Mouse (Mus musculus): ENCODE data around the gene Kcnj4.

DNA sequence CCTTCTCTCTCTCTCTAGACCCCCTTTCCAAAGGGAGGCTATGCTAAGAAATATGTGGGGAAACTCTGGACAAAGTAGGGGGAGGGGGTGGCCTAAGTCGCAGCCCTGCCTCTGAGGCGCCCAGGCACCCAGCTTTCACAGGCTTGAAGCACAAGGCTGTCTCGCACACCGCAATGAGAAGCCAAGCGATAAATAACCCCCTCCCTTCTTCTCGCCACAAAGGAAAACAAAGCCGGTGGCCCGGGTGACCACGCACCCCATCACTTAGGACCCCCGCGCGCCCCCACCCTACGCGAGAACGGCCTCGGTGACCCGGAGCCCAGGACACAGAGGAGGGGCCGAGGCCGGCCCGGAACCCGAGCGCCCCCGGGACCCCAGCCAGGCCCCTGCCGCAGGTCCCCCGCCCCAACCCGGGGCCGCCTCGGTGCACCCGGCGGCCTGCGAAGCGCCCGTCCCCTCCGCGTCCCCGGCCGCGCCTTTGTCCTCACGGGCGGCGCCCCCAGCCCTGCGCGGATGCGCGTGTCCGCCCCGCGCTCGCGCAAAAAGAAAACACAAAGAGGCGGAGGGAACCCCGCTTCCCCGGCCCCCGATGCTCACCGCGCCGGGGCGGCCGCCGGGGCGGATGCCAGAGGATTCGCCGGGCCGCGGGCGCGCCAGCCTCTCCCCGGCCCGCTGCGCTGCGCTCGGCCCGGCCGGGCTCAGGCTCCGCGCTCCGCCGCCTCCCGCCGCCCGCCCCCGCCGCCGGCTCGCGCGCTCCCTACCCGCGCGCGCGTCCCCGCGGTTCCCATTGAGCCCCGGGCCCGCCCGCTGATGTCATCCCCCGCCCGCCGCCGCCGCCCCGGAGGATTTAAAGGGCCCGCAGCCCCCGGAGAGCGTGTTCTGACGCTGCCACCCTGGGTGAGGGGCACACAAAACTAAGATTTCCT is 63.4 kb downstream of the Kcnj4 start:
- TF ChIP-seq GATA1 (IDR thresholded peaks at IDR 0.05; ENCODE audit: borderline replicate concordance, low read length) (no peak), FLI1 (IDR thresholded peaks at IDR 0.05; ENCODE audit: low read length) (no peak)
